Mouse (Mus musculus) adrenal gland, adult 18-20 months (tissue): Measurements from ENCODE around the gene Acot8. TPM values are rescaled to one million over a fixed set of nuclear protein-coding genes. Genes with fewer than 3 reads are reported as not detected.
"Not testable (repeated sequence)": the region's sequence is repeated elsewhere in the genome, so short reads cannot be mapped to it uniquely, and the experiment has no call there.

ENCODE experiments used
- DNase-seq, 2 experiments: peaks; one replicate each; pipeline ENCODE4 v3.0.0; 2021 to 2022; ENCODE audit warnings: low spot score in 2 of 2
- total RNA-seq, 2 experiments: library from RNA; stranded (reverse); gene quantifications; 1 replicate in 1 of 2; 2 replicates in 1 of 2; pipeline ENCODE4 v1.2.3; 2021

Acot8 gene
- total RNA-seq, 2 experiments from 2014 or later, result 32.6 to 36.6 TPM

GRCm38 (mm10) chr2:164815348-164815747 is 10.7 kb upstream of the Acot8 start:
- no peak for DNase-seq

DNA sequence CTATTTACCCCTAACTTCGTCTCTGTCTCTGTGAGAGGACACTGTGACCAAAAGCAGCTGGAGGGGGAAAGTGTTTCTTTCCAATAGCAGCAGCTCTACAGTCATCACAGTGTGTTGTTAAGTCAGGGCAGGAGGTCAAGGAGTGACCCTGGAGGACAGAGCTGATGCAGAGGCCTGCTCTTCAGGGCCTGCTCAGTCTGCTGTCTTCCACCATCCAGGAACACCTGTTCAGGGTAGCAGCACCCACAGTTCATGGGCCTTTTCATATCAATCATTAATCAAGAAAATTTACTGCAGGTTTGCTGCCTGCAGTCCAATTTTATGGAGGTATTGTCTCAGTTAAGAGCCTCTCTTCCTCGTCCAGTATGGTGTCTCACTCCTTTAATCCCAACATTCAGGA is 8.9 kb upstream of the Acot8 start:
- no peak for DNase-seq

DNA sequence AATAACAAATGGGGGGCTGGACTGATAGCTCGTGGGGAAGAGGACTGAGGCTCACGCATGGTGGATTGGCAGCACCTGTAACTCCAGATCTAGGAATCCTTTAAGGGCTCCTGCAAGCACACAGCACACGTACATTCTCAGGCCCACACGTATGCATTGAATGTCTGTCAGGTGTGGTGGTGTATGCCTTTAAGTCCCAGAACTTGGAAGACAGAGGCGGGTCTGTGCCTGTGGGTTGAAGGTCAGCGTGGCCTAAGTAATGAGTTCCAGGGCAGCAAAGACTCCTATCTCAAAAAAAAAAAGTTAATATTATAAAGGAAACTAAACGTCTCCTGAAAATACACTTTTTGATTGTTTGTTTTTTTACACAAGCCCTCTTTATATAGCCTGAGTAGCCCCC is 1.9 kb upstream of the Acot8 start:
- no peak for DNase-seq

- no peak for DNase-seq
These were observed 643 bp upstream of the Acot8 start for GRCm38 (mm10) chr2:164805332-164805718.

DNA sequence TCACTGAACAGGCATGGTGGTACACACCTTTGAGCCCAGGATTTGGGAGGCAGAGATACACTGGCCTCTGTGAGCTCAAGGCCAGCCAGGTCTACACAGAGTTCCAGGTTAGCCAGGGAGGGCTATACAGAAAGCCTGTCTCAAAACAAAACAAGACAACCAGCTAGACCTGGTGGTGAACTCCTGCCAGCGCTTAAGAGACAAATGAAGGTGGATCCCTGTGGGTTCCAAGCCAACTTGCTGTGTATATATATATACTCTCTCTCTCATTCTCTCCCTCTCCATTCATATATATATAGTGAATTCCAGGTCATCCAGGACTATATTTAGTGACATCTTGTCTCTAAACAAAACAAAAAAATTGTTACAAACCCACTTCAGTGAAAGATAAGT is 765 bp downstream of the Acot8 start:
- DNase-seq, result no peak

DNA sequence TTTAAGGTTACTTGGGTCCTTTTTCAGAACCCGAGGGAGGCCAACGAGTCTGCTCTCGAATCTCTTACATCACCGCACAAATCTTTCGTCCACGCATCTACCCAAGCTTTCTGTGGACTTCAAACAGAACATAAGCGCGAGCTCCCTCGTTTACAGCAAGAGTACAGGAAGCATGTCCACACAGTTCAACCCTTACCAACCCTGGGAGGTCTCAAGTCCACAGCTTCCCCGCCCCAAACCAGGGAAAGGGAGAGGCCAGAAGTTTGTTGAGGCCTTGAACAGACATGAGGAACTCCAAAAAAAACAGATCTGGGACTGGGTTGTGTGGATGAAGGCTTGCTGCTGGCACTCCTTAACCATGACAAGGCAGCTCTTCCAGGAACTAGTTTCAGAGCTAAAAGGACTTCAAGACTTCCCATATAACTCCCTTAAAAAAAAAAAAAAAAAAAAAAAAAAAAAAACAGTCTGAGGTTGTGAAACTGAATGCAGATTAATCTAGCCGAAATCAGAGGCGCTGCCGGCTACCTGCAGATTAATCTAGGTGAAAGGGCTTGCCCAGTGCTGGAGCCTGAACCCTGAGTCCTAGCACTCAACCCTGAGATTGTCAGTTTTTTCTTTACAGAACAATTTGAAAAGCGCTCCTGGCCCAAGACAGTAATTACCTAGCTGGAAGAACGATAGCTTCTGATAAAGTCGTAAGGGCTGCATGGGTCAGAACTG is 1.3 kb downstream of the Acot8 start:
- no peak for DNase-seq

- no peak for DNase-seq
These were observed 4.3 kb downstream of the Acot8 start for GRCm38 (mm10) chr2:164800252-164801004.

DNA sequence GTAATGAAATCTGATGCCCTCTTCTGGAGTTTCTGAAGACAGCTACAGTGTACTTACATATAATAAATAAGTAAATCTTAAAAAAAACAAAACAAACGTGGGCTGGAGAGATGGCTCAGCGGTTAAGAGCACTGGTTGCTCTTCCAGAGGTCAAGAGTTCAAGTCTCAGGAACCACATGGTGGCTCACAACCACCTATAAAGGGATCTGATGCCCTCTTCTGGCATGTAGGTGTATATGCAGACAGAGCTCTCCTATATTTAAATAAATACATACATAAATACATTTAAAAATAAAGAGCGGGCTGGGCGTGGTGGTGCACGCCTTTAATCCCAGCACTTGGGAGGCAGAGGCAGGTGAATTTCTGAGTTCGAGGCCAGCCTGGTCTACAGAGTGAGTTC is 6.1 kb downstream of the Acot8 start:
- DNase-seq, result not testable (repeated sequence)

DNA sequence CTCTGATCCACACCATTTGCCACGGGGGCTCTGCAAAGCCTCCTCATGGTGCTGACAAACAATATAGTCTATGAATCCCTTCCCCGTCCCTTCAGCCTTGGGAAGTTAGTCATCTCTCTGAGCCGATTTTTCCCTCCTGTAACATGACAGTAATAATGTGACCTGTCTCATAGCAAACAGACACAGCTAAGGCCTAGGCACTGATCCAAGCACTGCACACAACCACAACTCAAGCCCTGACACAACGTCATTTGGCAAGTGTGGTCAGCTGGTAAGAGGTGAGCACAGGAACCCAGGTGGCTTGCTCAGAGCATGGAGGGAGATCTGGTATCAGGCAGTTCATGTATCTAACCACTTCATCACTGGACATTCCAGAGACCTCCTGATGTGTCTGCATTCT is 8.8 kb downstream of the Acot8 start:
- DNase-seq, result no peak

DNA sequence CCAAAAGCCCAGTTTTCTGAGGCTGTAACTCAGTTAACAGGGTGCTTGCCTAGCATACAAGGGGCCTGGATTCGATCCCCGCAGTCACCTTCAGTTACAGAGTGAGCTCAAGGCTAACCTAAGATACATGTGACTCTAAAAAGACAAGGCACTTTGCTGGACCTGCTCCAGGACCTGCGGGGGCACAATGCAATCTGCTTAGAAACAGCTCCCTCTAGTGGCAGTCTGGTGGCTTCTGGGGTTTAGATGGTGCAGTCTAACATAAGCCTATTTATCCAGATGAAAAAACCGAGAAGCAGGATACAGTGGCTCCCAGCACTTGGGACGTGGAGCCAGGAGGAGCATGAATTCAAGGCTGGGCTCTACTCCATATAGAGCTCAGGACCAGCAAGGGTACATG is 10.4 kb downstream of the Acot8 start:
- peak; percentile 72 to 82 for DNase-seq

- DNase-seq, result no peak
These were observed 10.9 kb downstream of the Acot8 start for GRCm38 (mm10) chr2:164793772-164794171.

DNA sequence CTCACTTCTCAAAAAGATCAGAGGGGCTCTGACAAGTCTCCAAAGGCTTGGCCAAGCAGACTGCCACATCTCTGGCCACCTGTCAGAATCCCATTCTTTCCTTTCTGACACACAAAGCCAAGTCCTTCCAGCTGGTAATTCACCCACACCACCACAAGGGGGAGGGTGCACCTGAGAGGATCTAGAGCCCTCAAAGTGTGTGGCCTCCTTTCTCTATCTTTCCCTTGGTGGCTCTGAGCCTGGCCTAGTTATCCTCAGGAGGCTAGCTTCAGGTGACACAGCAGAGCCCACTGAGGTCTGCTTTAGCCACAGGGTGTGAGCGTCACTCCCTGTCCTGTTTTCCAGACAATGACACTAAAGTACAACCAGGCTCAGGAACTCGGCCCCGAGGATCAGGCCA is 11.4 kb downstream of the Acot8 start:
- peak in 1 of 2 experiments; percentile 59 for DNase-seq

DNA sequence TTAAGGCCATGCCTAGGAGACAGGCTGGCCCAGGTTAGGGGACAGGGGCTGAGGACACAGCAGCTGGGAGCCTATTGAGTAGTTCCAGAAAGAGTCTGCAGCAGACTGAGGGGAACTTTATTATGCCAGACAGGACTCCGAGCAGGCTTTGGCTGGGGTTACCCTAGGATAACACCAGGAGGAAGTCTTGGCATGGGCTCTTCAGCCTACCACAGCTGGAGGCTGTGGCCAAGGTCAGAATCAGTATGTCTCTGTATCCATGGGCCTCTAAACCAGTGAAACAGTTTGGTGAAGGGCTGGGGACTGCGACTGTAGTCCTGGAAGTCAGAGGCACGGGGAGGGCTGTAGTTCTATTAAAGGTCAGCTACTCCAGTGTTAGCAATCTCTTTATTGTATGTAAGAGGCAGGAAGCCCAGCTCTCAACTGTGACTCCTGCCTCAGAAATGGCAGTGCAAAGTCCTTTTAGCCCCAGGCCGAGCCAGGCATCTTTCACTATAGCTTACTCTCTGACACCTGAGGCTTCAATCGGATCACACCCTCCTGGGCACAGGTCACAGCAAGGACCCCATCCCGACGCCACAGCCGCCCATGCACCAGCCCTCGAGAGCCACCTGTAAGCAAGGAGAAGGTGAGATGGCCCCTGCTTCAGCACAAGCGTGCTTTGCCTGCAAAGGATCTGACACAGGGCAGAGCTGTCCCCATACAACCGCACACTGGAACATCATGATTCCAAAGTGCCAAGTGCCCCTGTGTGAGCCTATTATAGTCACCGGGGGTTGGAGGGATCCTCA is 12.1 kb downstream of the Acot8 start:
- peak in 1 of 2 experiments; percentile 27 for DNase-seq

GRCm38 (mm10) chr2:164791841-164792261 is 12.8 kb downstream of the Acot8 start:
- DNase-seq, result no peak

DNA sequence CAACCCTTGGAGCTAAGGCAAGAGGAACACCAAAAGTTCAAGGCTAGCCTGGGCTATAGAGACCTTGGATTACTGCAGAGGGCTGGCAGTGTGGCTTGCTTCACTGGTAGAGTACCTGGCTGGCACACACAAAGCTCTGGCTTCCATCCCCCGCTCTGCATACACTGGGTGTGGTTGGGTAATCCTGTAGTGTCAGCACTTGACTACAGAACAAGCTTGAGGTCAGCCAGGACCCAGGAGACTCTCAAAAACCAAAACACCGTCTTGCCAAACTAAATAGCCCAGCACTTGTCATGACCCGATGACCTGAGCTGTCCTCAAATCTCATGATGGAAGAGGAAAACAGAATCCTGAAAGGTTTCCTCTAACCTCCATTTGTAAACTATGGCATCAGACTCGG is 14.2 kb downstream of the Acot8 start:
- DNase-seq, result no peak

DNA sequence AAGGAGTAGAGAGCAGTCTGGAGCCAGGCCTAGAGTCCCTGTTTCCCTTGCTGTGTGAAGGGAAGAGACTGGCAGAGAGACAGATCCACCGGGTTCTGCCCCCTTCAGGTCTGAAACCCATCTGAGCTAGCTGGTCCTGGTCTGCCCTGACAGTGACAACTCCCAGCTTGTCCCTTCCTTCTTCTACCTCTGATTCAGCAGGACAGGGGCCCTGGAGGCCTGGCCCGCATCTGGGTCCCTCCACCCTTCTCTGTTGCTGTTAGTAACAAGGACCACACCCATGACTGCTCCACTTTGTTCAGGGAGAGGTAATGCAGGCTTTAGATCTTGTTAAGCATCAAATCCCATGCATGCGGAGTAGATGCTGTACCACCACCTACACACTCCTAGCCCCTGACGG is 16.3 kb downstream of the Acot8 start:
- DNase-seq, result no peak

DNA sequence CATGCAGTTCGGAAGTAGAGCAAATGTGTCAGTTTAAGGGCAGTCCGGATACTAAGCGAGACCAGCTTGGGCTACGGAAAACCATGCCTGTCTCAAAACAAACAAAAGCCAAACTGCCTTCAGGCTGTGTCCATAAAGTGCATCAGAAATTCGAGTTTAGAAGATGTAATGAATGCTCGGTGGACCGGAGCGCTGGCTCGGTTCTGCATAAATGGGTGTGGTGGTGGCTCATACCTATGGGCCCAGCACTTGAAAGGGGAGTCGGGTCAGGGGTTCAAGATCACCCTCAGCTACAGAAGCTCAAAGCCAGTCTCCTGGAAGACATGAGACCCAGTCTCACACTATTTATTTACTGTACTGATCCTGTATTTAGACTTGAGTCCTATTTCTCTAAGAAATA is 16.9 kb downstream of the Acot8 start:
- no peak for DNase-seq

DNA sequence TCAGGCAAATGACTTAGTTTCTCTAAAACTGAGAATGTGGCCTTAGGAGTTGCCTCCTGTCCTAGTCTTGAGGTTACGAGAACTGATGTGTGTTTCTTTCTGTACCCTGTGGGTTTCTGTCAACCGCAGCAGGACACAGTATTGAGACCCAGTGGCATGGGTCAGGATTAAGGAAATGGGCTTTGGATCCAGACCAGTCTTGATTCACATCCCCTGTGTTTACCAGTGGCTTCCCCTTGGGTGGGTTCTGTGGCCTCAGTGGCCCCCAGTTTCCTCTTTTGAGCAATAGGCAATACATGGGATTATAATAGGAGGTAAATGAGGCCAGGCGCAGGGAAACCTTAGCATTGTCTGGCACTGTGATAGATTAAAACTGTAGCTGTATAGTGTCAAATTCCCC is 17.6 kb downstream of the Acot8 start:
- no peak for DNase-seq

DNA sequence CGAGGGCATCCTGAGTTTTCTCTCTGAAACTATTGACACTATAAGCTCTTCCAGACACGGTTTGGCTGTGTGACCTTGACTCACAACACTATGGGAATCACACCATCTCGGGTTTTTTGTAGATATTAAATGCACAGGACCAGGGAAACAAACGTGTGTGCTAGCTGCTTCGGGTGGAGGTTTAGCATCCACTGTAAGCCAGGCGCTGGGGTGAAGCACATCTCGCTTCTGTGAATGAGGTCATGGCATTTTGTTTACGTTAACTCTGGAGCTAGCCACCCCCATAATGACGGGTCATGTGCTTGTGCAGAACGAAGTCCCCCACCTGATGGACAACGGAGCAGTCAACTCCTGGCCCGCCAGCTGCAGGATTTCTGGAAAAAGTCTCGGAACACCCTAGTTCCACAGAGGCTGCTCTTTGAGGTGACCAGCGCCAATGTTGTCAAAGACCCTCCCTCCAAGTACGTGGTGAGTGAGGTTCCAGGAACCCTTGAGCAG is 18.2 kb downstream of the Acot8 start:
- no peak for DNase-seq

GRCm38 (mm10) chr2:164785481-164786387 is 18.9 kb downstream of the Acot8 start, which contains the start of gene Snx21:
Snx21 (plus strand) TSS chr2:164785823.
- DNase-seq, result peak; percentile 87 to 93
